Mouse (Mus musculus) CH12F3 (cell line): ENCODE data around the gene Tax1bp3.

ENCODE experiments used
- in situ Hi-C: fragments of 300-500 bp; cut with MboI; formaldehyde crosslinking; loops from 2 replicates; pipeline ENCODE4 v1.14.3; 2020; ENCODE audit warnings: low sequenced_read_pairs

Gene Tax1bp3

GRCm38 (mm10) chr11:73176608-73177508, at the start of gene Tax1bp3, which contains the start of gene Emc6:
TSS of gene Tax1bp3 (plus strand) at chr11:73177083.
TSS of gene Emc6 (minus strand) at chr11:73177037.
- in situ Hi-C loops = no loop called here

GRCm38 (mm10) chr11:73131020-73131419, 45.9 kb upstream of the Tax1bp3 start:
- in situ Hi-C loops = no loop called here

GRCm38 (mm10) chr11:73132999-73133398, 43.9 kb upstream of the Tax1bp3 start:
- in situ Hi-C loops = no loop called here

GRCm38 (mm10) chr11:73134222-73134621, 42.7 kb upstream of the Tax1bp3 start:
- in situ Hi-C loops = no loop called here

GRCm38 (mm10) chr11:73136587-73136986, 40.3 kb upstream of the Tax1bp3 start:
- in situ Hi-C loops = no loop called here

- in situ Hi-C loops = no loop called here
Observed at GRCm38 (mm10) chr11:73137116-73137515, 39.8 kb upstream of the Tax1bp3 start.

GRCm38 (mm10) chr11:73137591-73138501, 39.0 kb upstream of the Tax1bp3 start, which contains the start of gene Haspin:
TSS of gene Haspin (minus strand) at chr11:73138294.
- in situ Hi-C loops = no loop called here

- in situ Hi-C loops = no loop called here
Observed at GRCm38 (mm10) chr11:73144261-73144681, 32.6 kb upstream of the Tax1bp3 start.

- in situ Hi-C loops = no loop called here
Observed at GRCm38 (mm10) chr11:73146026-73146974, 30.6 kb upstream of the Tax1bp3 start.

GRCm38 (mm10) chr11:73146975-73147365, 29.9 kb upstream of the Tax1bp3 start:
- in situ Hi-C loops = no loop called here

GRCm38 (mm10) chr11:73148209-73148608, 28.7 kb upstream of the Tax1bp3 start:
- in situ Hi-C loops = no loop called here

- in situ Hi-C loops = no loop called here
Observed at GRCm38 (mm10) chr11:73155071-73155470, 21.8 kb upstream of the Tax1bp3 start.

GRCm38 (mm10) chr11:73159957-73160810, 16.7 kb upstream of the Tax1bp3 start, which contains the start of gene P2rx5:
TSS of gene P2rx5 (plus strand) at chr11:73160421.
- in situ Hi-C loops = no loop called here

GRCm38 (mm10) chr11:73160811-73161200, 16.1 kb upstream of the Tax1bp3 start:
- in situ Hi-C loops = no loop called here

- in situ Hi-C loops = no loop called here
Observed at GRCm38 (mm10) chr11:73161616-73162015, 15.3 kb upstream of the Tax1bp3 start.

- in situ Hi-C loops = no loop called here
Observed at GRCm38 (mm10) chr11:73162284-73162683, 14.6 kb upstream of the Tax1bp3 start.

- in situ Hi-C loops = no loop called here
Observed at GRCm38 (mm10) chr11:73168071-73168470, 8.8 kb upstream of the Tax1bp3 start.

- in situ Hi-C loops = no loop called here
Observed at GRCm38 (mm10) chr11:73168576-73168975, 8.3 kb upstream of the Tax1bp3 start.

GRCm38 (mm10) chr11:73169231-73169630, 7.7 kb upstream of the Tax1bp3 start:
- in situ Hi-C loops = no loop called here
